Mouse (Mus musculus) stomach, embryonic 14.5 days (tissue): ENCODE data around the gene Cd247. TPM values are rescaled to one million over a fixed set of nuclear protein-coding genes. Genes with fewer than 3 reads are reported as not detected.

Source experiments
- ATAC-seq: fragments of 200-750 bp; cut with Nextera tagmentation; 2 replicates; pipeline ENCODE4 v1.8.0; 2017; ENCODE audit warnings: low read depth, moderate TSS enrichment; ENCODE audit not compliant: insufficient number of reproducible peaks, insufficient read depth, low FRiP score
- H3K27ac ChIP-seq: fragments of 300-500 bp; sonication (generic); 2 replicates; pipeline ENCODE4 v1.5.1; 2014; ENCODE audit warnings: mild to moderate bottlenecking, low read length, moderate library complexity, mixed read lengths
- H3K27me3 ChIP-seq: fragments of 300-500 bp; sonication (generic); 2 replicates; pipeline ENCODE4 v1.6.1; 2014; ENCODE audit warnings: low read length, control low read depth, mixed read lengths; ENCODE audit not compliant: control insufficient read depth, insufficient read depth
- H3K36me3 ChIP-seq: fragments of 300-500 bp; sonication (generic); 2 replicates; pipeline ENCODE4 v1.6.1; 2014; ENCODE audit warnings: mild to moderate bottlenecking, control low read depth, low read length, moderate library complexity, mixed read lengths; ENCODE audit not compliant: control insufficient read depth, insufficient read depth
- H3K4me1 ChIP-seq: fragments of 300-500 bp; sonication (generic); 2 replicates; pipeline ENCODE4 v1.6.1; 2014; ENCODE audit warnings: low read length, control low read depth, mixed read lengths; ENCODE audit not compliant: control insufficient read depth, insufficient read depth
- H3K4me2 ChIP-seq: fragments of 300-500 bp; sonication (generic); replicated peaks from 2 replicates; pipeline ENCODE4 v1.6.1; 2014; ENCODE audit warnings: low read depth, low read length, control low read depth
- H3K4me3 ChIP-seq: fragments of 300-500 bp; sonication (generic); 2 replicates; pipeline ENCODE4 v1.5.1; 2014; ENCODE audit warnings: low read depth, low read length, control low read depth
- H3K9ac ChIP-seq: fragments of 300-500 bp; sonication (generic); replicated peaks from 2 replicates; pipeline ENCODE4 v1.6.1; 2014; ENCODE audit warnings: low read depth, mild to moderate bottlenecking, control low read depth, low read length, moderate library complexity, mixed read lengths
- H3K9me3 ChIP-seq: fragments of 300-500 bp; sonication (generic); 2 replicates; pipeline ENCODE4 v1.6.1; 2016; ENCODE audit warnings: low read depth, low read length, control low read depth; ENCODE audit not compliant: control insufficient read depth
- WGBS: fragments of 180-500 bp; shearing (Covaris S2); extraction: QIAGEN DNeasy Blood & Tissue Kit; methylation state at CpG from one replicate; pipeline ENCODE4 v1.1.7; 2014; 5-methylcytosine and 5-hydroxymethylcytosine counted together
- polyA plus RNA-seq: library from polyadenylated mRNA; unstranded; fragments of >200 nt; fragmentation: Nextera tagmentation; extraction: Ambion mirVana; gene quantifications from 2 replicates; pipeline ENCODE4 v1.2.1, GENCODE M21; 2014

The Cd247 gene
- 0.80 and 1.5 TPM in 2 replicates for polyA plus RNA-seq

- no peaks in the 10 kb centered on the region for H3K9me3 ChIP-seq
- no peak within 1 kb of the TSS for H3K4me3 ChIP-seq
- no peak for ATAC-seq
- no peak within 1 kb of the TSS for H3K9ac ChIP-seq
- no peak within 1 kb of the TSS for H3K4me2 ChIP-seq
- H3K27me3 ChIP-seq = no peaks in the 10 kb centered on the region
- H3K36me3 ChIP-seq = no peaks in the 10 kb centered on the region
- no peak within 1 kb of the TSS for H3K27ac ChIP-seq
- H3K4me1 ChIP-seq = peaks cover 3% of the 10 kb centered on the region; the same call in 1 of the 2 replicates
- 75% methylated on average over 8 of the region's 8 CpGs for WGBS
Observed at GRCm38 (mm10) chr1:165788511-165788910, at the start of gene Cd247. Gene Cd247, plus strand, starts transcription at chr1:165788681.

GRCm38 (mm10) chr1:165738985-165739384, 49.5 kb upstream of the Cd247 start:
- 66% methylated on average over 1 of the region's 1 CpGs for WGBS
- Histone ChIP-seq H3K27ac (no peak overlapping the region), H3K9me3 (no peaks in the 10 kb centered on the region), H3K27me3 (no peaks in the 10 kb centered on the region), H3K4me2 (no peak overlapping the region), H3K9ac (no peak overlapping the region), H3K4me3 (no peak overlapping the region), H3K36me3 (no peaks in the 10 kb centered on the region), H3K4me1 (0 out of 2 replicates have a peak, but pooled peaks cover 7% of the 10 kb centered on the region)
- ATAC-seq = no peak

GRCm38 (mm10) chr1:165741989-165742388, 46.5 kb upstream of the Cd247 start:
- no peaks in the 10 kb centered on the region for H3K27me3 ChIP-seq
- H3K4me3 ChIP-seq = no peak overlapping the region
- 65% methylated on average over 8 of the region's 8 CpGs for WGBS
- H3K9ac ChIP-seq = no peak overlapping the region
- no peaks in the 10 kb centered on the region for H3K36me3 ChIP-seq
- ATAC-seq = no peak
- H3K9me3 ChIP-seq = no peaks in the 10 kb centered on the region
- H3K4me1 ChIP-seq = no peaks in the 10 kb centered on the region
- no peak overlapping the region for H3K4me2 ChIP-seq
- H3K27ac ChIP-seq = no peak overlapping the region

- Histone ChIP-seq H3K27ac (no peak overlapping the region), H3K4me3 (no peak overlapping the region), H3K4me1 (no peaks in the 10 kb centered on the region), H3K9me3 (no peaks in the 10 kb centered on the region), H3K36me3 (no peaks in the 10 kb centered on the region), H3K27me3 (no peaks in the 10 kb centered on the region), H3K9ac (no peak overlapping the region), H3K4me2 (no peak overlapping the region)
- peak; percentile 90 for ATAC-seq
- WGBS = 19% methylated on average over 11 of the region's 11 CpGs
Observed at GRCm38 (mm10) chr1:165748053-165748452, 40.4 kb upstream of the Cd247 start.

GRCm38 (mm10) chr1:165751142-165751541, 37.3 kb upstream of the Cd247 start:
- Histone ChIP-seq H3K27ac (no peak overlapping the region), H3K27me3 (no peaks in the 10 kb centered on the region), H3K36me3 (no peaks in the 10 kb centered on the region), H3K4me3 (no peak overlapping the region), H3K9ac (no peak overlapping the region), H3K4me2 (no peak overlapping the region), H3K9me3 (no peaks in the 10 kb centered on the region), H3K4me1 (no peaks in the 10 kb centered on the region)
- ATAC-seq = no peak

GRCm38 (mm10) chr1:165751838-165752237, 36.6 kb upstream of the Cd247 start:
- Histone ChIP-seq H3K9me3 (no peaks in the 10 kb centered on the region), H3K4me3 (no peak overlapping the region), H3K27me3 (no peaks in the 10 kb centered on the region), H3K27ac (no peak overlapping the region), H3K9ac (no peak overlapping the region), H3K4me2 (no peak overlapping the region), H3K4me1 (no peaks in the 10 kb centered on the region), H3K36me3 (no peaks in the 10 kb centered on the region)
- WGBS = 77% methylated on average over 5 of the region's 5 CpGs
- no peak for ATAC-seq

GRCm38 (mm10) chr1:165754205-165754604, 34.3 kb upstream of the Cd247 start:
- H3K36me3 ChIP-seq = no peaks in the 10 kb centered on the region
- no peak overlapping the region for H3K27ac ChIP-seq
- H3K4me2 ChIP-seq = no peak overlapping the region
- no peak for ATAC-seq
- 87% methylated on average over 6 of the region's 6 CpGs for WGBS
- H3K27me3 ChIP-seq = no peaks in the 10 kb centered on the region
- no peaks in the 10 kb centered on the region for H3K9me3 ChIP-seq
- H3K4me1 ChIP-seq = no peaks in the 10 kb centered on the region
- no peak overlapping the region for H3K9ac ChIP-seq
- H3K4me3 ChIP-seq = no peak overlapping the region

GRCm38 (mm10) chr1:165755194-165755593, 33.3 kb upstream of the Cd247 start:
- Histone ChIP-seq H3K27me3 (no peaks in the 10 kb centered on the region), H3K4me2 (no peak overlapping the region), H3K27ac (no peak overlapping the region), H3K36me3 (no peaks in the 10 kb centered on the region), H3K4me3 (no peak overlapping the region), H3K9me3 (no peaks in the 10 kb centered on the region), H3K9ac (no peak overlapping the region), H3K4me1 (no peaks in the 10 kb centered on the region)
- 27% methylated on average over 4 of the region's 4 CpGs for WGBS
- ATAC-seq = no peak

- Histone ChIP-seq H3K27ac (no peak overlapping the region), H3K27me3 (no peaks in the 10 kb centered on the region), H3K4me1 (peaks cover 8% of the 10 kb centered on the region; the same call in 1 of the 2 replicates), H3K4me2 (no peak overlapping the region), H3K9me3 (no peaks in the 10 kb centered on the region), H3K9ac (no peak overlapping the region), H3K4me3 (no peak overlapping the region), H3K36me3 (no peaks in the 10 kb centered on the region)
- 88% methylated on average over 3 of the region's 3 CpGs for WGBS
- ATAC-seq = no peak
Observed at GRCm38 (mm10) chr1:165761522-165762305, 26.8 kb upstream of the Cd247 start.
